24 mouse cellular contexts compared by ENCODE assay signal in genomic region chr16:68078991-68079390, GRCm38 (mm10).
"Had no signal": no experiment of that assay in that cellular context is flagged by ENCODE, and none has a peak within 500 bp of the region (broad histone marks: within the 10 kb centered on the region; RNA-seq: fewer than 3 reads in every experiment).

No protein-coding gene starts in this region.

- H3K9ac ChIP-seq: embryonic facial prominence, embryonic 12.5 days; embryonic facial prominence, embryonic 13.5 days; embryonic facial prominence, embryonic 15.5 days; forebrain, embryonic 12.5 days; forebrain, embryonic 13.5 days; forebrain, embryonic 15.5 days; forebrain, postnatal 0 days had no signal

- H3K4me1 ChIP-seq: embryonic facial prominence, embryonic 10.5 days; embryonic facial prominence, embryonic 12.5 days; embryonic facial prominence, embryonic 13.5 days; embryonic facial prominence, embryonic 15.5 days; forebrain, embryonic 10.5 days; forebrain, embryonic 12.5 days; forebrain, embryonic 13.5 days; forebrain, embryonic 15.5 days had no signal

- DNase-seq: cerebellum, adult 9-11 months; cerebellum, postnatal 10 days; cerebellum, postnatal 14 days; cerebellum, postnatal 25 days; cerebellum, postnatal 36 days; embryo, embryonic 11 days; forebrain, postnatal 0 days; gastrocnemius, adult 2 months; gastrocnemius, postnatal 10 days; gastrocnemius, postnatal 14 days; gastrocnemius, postnatal 25 days; gastrocnemius, postnatal 36 days; heart, adult 11 months; heart, adult 18-20 months; heart, adult 2 months had no signal

- H3K36me3 ChIP-seq: embryonic facial prominence, embryonic 10.5 days; embryonic facial prominence, embryonic 12.5 days; embryonic facial prominence, embryonic 13.5 days; embryonic facial prominence, embryonic 15.5 days; forebrain, embryonic 10.5 days; forebrain, embryonic 12.5 days; forebrain, embryonic 15.5 days had no signal

- H3K4me3 ChIP-seq: embryonic facial prominence, embryonic 10.5 days; embryonic facial prominence, embryonic 12.5 days; embryonic facial prominence, embryonic 13.5 days; embryonic facial prominence, embryonic 15.5 days; erythroblast, embryonic 14.5 days; forebrain, embryonic 10.5 days; forebrain, embryonic 12.5 days; forebrain, embryonic 13.5 days; forebrain, embryonic 15.5 days; gastrocnemius, adult 2 months; heart, adult 2 months had no signal

- H3K27ac ChIP-seq: embryonic facial prominence, embryonic 10.5 days; embryonic facial prominence, embryonic 12.5 days; embryonic facial prominence, embryonic 13.5 days; embryonic facial prominence, embryonic 15.5 days; forebrain, embryonic 10.5 days; forebrain, embryonic 12.5 days; forebrain, embryonic 13.5 days; forebrain, embryonic 15.5 days; gastrocnemius, adult 2 months; heart, adult 2 months had no signal

- H3K27me3 ChIP-seq: embryonic facial prominence, embryonic 12.5 days; embryonic facial prominence, embryonic 13.5 days; embryonic facial prominence, embryonic 15.5 days; forebrain, embryonic 12.5 days; forebrain, embryonic 13.5 days; forebrain, embryonic 15.5 days had no signal

- H3K9me3 ChIP-seq: embryonic facial prominence, embryonic 10.5 days; embryonic facial prominence, embryonic 12.5 days; embryonic facial prominence, embryonic 13.5 days; embryonic facial prominence, embryonic 15.5 days; forebrain, embryonic 10.5 days; forebrain, embryonic 12.5 days; forebrain, embryonic 13.5 days; forebrain, embryonic 15.5 days had no signal
